Mouse (Mus musculus) neutrophil, adult 5-6 weeks (primary cell): ENCODE measurements around the gene Pold4. TPM values are rescaled to one million over a fixed set of nuclear protein-coding genes. Genes with fewer than 3 reads are reported as not detected.
A peak's percentile ranks its signal among the peaks of the same experiment; 100 is the strongest.
"Not testable (repeated sequence)": the region's sequence is repeated elsewhere in the genome, so short reads cannot be mapped to it uniquely, and the experiment has no call there.

Source experiments
- ATAC-seq: fragments of 151-379, 151-347 bp; 2 replicates; pipeline ENCODE4 v1.8.0; 2017; ENCODE audit warnings: mild to moderate bottlenecking, moderate TSS enrichment; ENCODE audit not compliant: insufficient number of reproducible peaks, poor library complexity, low FRiP score, severe bottlenecking; ENCODE audit errors: extremely low read depth
- total RNA-seq: library from RNA; stranded (forward); fragments of 200-1000 nt; gene quantifications from 2 replicates; pipeline ENCODE4 v1.2.3, GENCODE M21; 2017

The Pold4 gene
- total RNA-seq, 1 experiment from 2014 or later = 228 TPM

GRCm38 (mm10) chr19:4222165-4222564, 9.5 kb upstream of the Pold4 start:
- peak; percentile 7; the same call in 1 of the 2 replicates for ATAC-seq

- peak; percentile 3; the same call in 1 of the 2 replicates for ATAC-seq
Observed at GRCm38 (mm10) chr19:4226779-4227178, 4.9 kb upstream of the Pold4 start.

DNA sequence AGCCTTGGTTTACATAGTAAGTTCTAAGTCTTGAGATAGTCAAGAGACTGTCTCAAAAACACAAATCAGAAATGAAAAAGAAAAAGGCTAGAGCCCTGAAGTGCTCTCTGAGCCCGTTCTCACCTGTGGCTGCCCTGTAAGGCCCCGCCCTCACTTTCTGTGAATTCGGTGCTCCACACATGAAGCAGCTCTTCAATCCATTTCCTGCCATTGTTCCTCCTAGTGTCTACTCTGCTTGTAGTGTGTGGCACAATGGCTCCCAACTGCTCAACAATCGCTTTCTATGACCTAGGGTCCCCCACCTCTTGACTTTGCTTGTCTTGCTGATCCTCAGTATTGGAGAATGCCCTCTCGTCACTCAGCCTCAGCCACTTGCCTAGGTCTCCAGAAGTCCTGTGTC, 4.3 kb upstream of the Pold4 start:
- ATAC-seq = no peak

- peak; percentile 34; the same call in 1 of the 2 replicates for ATAC-seq
Observed at GRCm38 (mm10) chr19:4227894-4228678, 3.6 kb upstream of the Pold4 start.

DNA sequence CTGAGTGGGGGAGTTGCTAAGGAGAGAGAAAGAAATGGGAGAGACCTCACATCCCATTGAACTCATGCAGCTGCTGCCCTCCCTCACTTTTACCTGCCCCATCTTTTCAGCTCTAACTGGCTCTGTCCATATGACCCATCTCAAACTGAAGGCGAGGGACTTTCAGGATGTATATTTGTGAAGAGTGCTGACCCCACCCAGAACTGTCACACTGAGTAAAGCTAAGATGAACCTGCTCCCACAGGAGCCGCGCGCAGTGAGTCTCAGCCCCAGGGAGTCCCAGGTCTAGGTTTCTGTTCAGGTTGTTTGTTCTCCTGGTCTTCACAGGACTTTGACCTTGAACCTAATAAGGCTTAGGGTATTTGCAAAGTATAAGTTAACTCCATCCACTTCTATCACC, 2.8 kb upstream of the Pold4 start:
- no peak for ATAC-seq

- ATAC-seq = no peak
Observed at GRCm38 (mm10) chr19:4229451-4230076, 2.1 kb upstream of the Pold4 start.

DNA sequence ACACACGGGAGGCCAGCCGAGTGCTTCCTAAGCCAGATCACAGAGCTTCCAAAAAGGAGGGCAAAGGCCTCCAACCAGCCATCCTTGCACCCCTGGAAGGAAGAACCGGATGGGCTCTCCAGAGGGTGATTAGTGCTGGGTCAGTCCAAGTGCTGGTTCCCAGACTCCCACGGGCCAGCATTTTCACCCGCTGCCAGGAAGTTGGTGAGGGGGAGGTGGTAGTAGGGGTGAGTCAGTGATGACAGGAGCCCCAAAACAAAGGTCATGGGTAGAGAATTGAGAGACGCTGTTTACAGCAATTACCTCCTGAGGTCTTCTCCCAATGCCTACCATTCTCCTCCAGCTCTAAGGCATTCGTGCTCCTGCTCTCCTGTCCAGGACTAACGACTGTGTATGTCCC, 1.3 kb upstream of the Pold4 start:
- ATAC-seq = no peak

GRCm38 (mm10) chr19:4232186-4232572, 480 bp downstream of the Pold4 start:
- ATAC-seq = peak; percentile 11; the same call in 1 of the 2 replicates

DNA sequence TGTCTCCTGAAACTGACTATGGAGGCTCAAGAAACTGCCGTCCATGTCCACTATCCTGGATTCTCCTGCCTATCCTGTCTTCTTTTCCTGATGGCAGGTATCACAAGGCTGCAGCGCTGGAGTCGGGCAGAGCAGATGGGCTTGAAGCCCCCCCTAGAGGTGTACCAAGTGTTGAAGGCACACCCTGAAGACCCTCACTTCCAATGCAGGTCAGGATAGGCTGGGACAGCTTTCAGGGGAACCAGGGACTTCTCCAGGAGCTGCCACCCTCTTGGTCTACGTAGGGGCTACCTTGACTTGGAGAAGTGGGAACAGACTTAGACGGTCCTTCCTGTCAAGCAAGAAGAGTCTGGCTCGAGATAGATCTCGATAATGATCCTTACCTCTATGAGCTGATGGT, 952 bp downstream of the Pold4 start:
- no peak for ATAC-seq

- no peak for ATAC-seq
Observed at GRCm38 (mm10) chr19:4234548-4234947, 2.8 kb downstream of the Pold4 start.

GRCm38 (mm10) chr19:4240247-4240668, 8.6 kb downstream of the Pold4 start:
- ATAC-seq = no peak

DNA sequence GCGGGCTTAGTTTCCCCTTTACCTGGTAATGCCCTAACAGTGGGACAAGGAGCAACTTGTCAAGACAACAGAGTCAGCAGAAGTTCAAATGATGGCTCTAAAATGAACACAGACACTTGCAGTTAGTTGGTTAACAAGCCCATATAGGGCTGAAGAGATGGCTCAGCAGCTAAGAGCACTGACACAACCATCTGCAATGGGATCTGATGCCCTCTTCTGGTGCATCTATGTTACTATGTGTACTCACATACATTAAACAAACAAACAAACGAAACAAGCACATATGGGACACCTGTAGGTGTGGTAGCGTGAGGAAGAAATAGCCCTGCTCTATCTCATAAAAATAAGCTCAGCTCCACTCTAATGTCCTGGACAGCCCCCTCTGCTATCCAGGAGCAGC, 10.7 kb downstream of the Pold4 start:
- 0 out of 2 replicates have a peak, but pooled peaks have one; percentile 39 for ATAC-seq

DNA sequence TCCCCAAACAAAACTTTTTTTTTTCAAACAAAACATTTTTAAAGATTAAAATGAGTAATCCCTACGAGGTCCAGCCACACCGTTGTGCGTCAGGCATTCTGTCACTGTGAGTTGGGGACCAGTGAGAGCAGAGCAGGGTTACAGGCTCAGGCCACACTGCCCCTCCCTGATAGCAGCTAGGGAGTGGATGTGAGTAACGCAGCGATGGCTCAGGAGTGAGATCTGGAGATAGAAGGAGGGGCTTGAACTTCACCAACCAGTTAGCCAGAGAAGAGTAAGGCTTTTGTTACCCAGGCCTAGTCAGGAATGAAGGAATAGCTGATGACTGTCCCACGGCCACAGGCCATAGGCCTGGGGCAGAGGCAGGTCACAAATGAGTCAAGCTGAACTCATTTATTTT, 13.1 kb downstream of the Pold4 start:
- no peak for ATAC-seq

GRCm38 (mm10) chr19:4247010-4247409, 15.3 kb downstream of the Pold4 start:
- ATAC-seq = 0 out of 2 replicates have a peak, but pooled peaks have one; percentile 41

- not testable (repeated sequence) for ATAC-seq
Observed at GRCm38 (mm10) chr19:4248683-4249082, 17.0 kb downstream of the Pold4 start.

DNA sequence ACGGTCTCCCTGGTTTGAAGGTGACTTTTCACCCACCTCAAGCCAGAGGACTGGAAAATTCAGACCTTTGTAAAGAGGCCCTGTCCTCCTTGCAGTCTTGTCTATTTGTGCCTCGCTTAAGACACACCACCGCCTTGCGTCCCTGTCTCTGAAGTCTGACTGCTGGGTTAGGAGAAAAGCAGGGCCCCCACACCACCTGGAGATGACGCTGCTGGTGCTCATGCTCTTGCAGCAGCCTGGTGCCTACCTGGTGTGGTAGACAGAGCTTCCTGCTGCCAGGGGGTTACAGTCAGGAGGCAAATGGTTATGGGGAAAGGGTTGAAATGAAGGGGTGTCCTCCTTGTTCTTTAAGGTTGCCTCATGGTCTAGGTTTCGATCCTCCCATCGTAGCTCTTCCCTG, 22.5 kb downstream of the Pold4 start:
- ATAC-seq = no peak

- ATAC-seq = no peak
Observed at GRCm38 (mm10) chr19:4255583-4256162, 24.0 kb downstream of the Pold4 start.

GRCm38 (mm10) chr19:4257216-4257896, 25.7 kb downstream of the Pold4 start:
- peak; percentile 97 for ATAC-seq

GRCm38 (mm10) chr19:4257897-4258252, 26.2 kb downstream of the Pold4 start:
- no peak for ATAC-seq
